Mouse (Mus musculus) right cerebral cortex, postnatal 14 days (tissue): ENCODE data around the gene Gnptab.
A peak's percentile ranks its signal among the peaks of the same experiment; 100 is the strongest.
"Not testable (repeated sequence)": the region's sequence is repeated elsewhere in the genome, so short reads cannot be mapped to it uniquely, and the experiment has no call there.

Experiments used
- DNase-seq: peaks from one replicate; pipeline ENCODE4 v3.0.0; 2022

The Gnptab gene

GRCm38 (mm10) chr10:88420655-88421435, 41.9 kb downstream of the Gnptab start:
- no peak for DNase-seq

- peak; percentile 47 for DNase-seq
Observed at GRCm38 (mm10) chr10:88426158-88426816, 47.4 kb downstream of the Gnptab start.

GRCm38 (mm10) chr10:88426896-88427295, 48.0 kb downstream of the Gnptab start:
- no peak for DNase-seq

- DNase-seq, result no peak
Observed at GRCm38 (mm10) chr10:88427998-88428397, 49.1 kb downstream of the Gnptab start.

GRCm38 (mm10) chr10:88441224-88441623, 62.3 kb downstream of the Gnptab start:
- DNase-seq, result no peak

GRCm38 (mm10) chr10:88451221-88451620, 72.3 kb downstream of the Gnptab start:
- DNase-seq, result no peak

GRCm38 (mm10) chr10:88451990-88452389, 73.1 kb downstream of the Gnptab start:
- DNase-seq, result no peak

GRCm38 (mm10) chr10:88457816-88458215, 78.9 kb downstream of the Gnptab start:
- DNase-seq, result no peak

GRCm38 (mm10) chr10:88459502-88459992, 80.6 kb downstream of the Gnptab start, which contains the start of gene Sycp3:
Gene Sycp3, plus strand, starts transcription at chr10:88459569.
- no peak for DNase-seq

- no peak for DNase-seq
Observed at GRCm38 (mm10) chr10:88460122-88460820, 81.3 kb downstream of the Gnptab start.

- DNase-seq, result not testable (repeated sequence)
Observed at GRCm38 (mm10) chr10:88482866-88483265, 103.9 kb downstream of the Gnptab start.

- no peak for DNase-seq
Observed at GRCm38 (mm10) chr10:88488629-88489028, 109.7 kb downstream of the Gnptab start.

GRCm38 (mm10) chr10:88491632-88492031, 112.7 kb downstream of the Gnptab start:
- DNase-seq, result no peak

GRCm38 (mm10) chr10:88492658-88493057, 113.7 kb downstream of the Gnptab start:
- no peak for DNase-seq

- no peak for DNase-seq
Observed at GRCm38 (mm10) chr10:88494959-88495587, 116.1 kb downstream of the Gnptab start.
